Mouse (Mus musculus) heart, postnatal 0 days (tissue): ENCODE results near the gene Nup93. TPM values are rescaled to one million over a fixed set of nuclear protein-coding genes. Genes with fewer than 3 reads are reported as not detected.

Experiments used
- ATAC-seq: fragments of 200-750 bp; cut with Nextera tagmentation; 2 replicates; pipeline ENCODE4 v1.8.0; 2017; ENCODE audit warnings: low read depth, moderate number of reproducible peaks, moderate library complexity; ENCODE audit not compliant: insufficient read depth
- DNase-seq: peaks from one replicate; pipeline ENCODE4 v3.0.0-alpha.2; 2016; ENCODE audit warnings: low spot score
- H3K27ac ChIP-seq: fragments of 300-500 bp; sonication (generic); 2 replicates; pipeline ENCODE4 v1.5.1; 2014; ENCODE audit warnings: low read depth, mild to moderate bottlenecking
- H3K27me3 ChIP-seq: fragments of 300-500 bp; sonication (generic); 2 replicates; pipeline ENCODE4 v1.6.1; 2014; ENCODE audit warnings: low read length, mixed read lengths; ENCODE audit not compliant: control insufficient read depth, insufficient read depth
- H3K36me3 ChIP-seq: fragments of 300-500 bp; sonication (generic); replicated peaks from 2 replicates; pipeline ENCODE4 v1.6.1; 2014; ENCODE audit warnings: low read length, mixed read lengths; ENCODE audit not compliant: control insufficient read depth, insufficient read depth
- H3K4me1 ChIP-seq: fragments of 300-500 bp; sonication (generic); 2 replicates; pipeline ENCODE4 v1.6.1; 2014; ENCODE audit warnings: antibody characterized with exemption; ENCODE audit not compliant: control insufficient read depth, insufficient read depth
- H3K4me2 ChIP-seq: fragments of 300-500 bp; sonication (generic); 2 replicates; pipeline ENCODE4 v1.6.1; 2014; ENCODE audit warnings: low read depth, mild to moderate bottlenecking, low read length, moderate library complexity
- H3K4me3 ChIP-seq: fragments of 300-500 bp; sonication (generic); 2 replicates; pipeline ENCODE4 v1.5.1; 2014; ENCODE audit warnings: low read depth, low read length
- H3K9ac ChIP-seq: fragments of 300-500 bp; sonication (generic); replicated peaks from 2 replicates; pipeline ENCODE4 v1.6.1; 2014; ENCODE audit warnings: low read depth, low read length, mixed read lengths
- H3K9me3 ChIP-seq: fragments of 300-500 bp; sonication (generic); replicated peaks from 2 replicates; pipeline ENCODE4 v1.6.1; 2016; ENCODE audit warnings: low read length; ENCODE audit not compliant: control insufficient read depth
- CTCF ChIP-seq: IDR thresholded peaks from 2 replicates; pipeline ENCODE4 v1.5.1; 2016; ENCODE audit warnings: antibody characterized with exemption, control low read depth, low read depth
- EP300 ChIP-seq: IDR thresholded peaks from 2 replicates; pipeline ENCODE4 v1.6.1; 2016; ENCODE audit warnings: antibody characterized with exemption, low read depth
- WGBS: fragments of 180-500 bp; shearing (Covaris S2); extraction: QIAGEN DNeasy Blood & Tissue Kit; methylation state at CpG from one replicate; pipeline ENCODE4 v1.1.7; 2014; 5-methylcytosine and 5-hydroxymethylcytosine counted together
- polyA plus RNA-seq: library from polyadenylated mRNA; unstranded; fragments of >200 nt; fragmentation: Nextera tagmentation; extraction: Ambion mirVana; gene quantifications from 2 replicates; pipeline ENCODE4 v1.2.1, GENCODE M21; 2015
- total RNA-seq: library from RNA; depleted of rRNA; stranded (reverse); fragments of >200 nt; gene quantifications from 2 replicates; pipeline ENCODE4 v1.2.3, GENCODE M21; 2014; ENCODE audit warnings: low replicate concordance

Gene Nup93
- total and polyA plus RNA-seq, 2 experiments from 2014 or later: 21.9 to 31.4 TPM

DNA sequence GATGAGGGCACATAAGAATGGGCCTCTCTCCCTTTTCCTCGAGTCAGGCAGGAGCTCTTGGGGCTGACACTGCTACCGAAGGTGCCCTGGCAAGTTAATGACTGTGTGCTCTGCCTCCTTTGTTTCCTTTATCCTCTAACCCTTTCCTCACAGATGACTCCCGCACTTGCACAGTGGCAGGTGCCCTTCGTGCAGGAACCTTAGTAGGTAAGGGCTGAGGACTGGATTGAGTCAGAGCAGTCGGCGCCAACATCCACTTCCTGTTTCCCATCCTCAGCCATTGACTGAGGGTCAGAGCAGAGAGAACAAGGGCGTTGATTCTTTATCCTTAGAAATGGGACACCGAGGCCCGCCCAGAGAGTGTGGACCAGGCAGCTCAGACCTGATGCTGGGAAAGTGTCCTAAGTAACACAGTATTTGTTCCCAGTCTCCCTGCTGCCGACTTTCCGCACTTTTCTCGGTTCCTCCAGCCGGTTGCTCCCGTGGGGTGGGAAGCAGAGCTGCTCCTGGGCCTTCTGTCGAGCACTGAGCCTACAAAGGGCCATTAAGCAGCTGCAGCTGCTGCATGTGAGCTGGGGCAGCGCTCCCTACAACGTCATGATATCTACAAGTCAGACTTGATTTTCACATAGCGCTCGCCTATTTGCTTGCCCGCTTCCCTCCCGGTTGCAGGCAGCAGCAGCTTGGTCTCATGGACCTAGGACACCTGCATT lies 26.9 kb upstream of the Nup93 start:
- Histone ChIP-seq H3K9me3 (no peaks in the 10 kb centered on the region), H3K4me1 (peaks cover 24% of the 10 kb centered on the region; the same call in 1 of the 2 replicates), H3K9ac (no peak overlapping the region), H3K36me3 (no peaks in the 10 kb centered on the region), H3K27me3 (peaks cover 23% of the 10 kb centered on the region), H3K4me2 (no peak overlapping the region), H3K27ac (no peak overlapping the region), H3K4me3 (no peak overlapping the region)
- ATAC-seq: no peak
- no peak for TF ChIP-seq EP300
- TF ChIP-seq CTCF: no peak
- DNase-seq: no peak
- WGBS: 57% methylated on average over 21 of the region's 21 CpGs

DNA sequence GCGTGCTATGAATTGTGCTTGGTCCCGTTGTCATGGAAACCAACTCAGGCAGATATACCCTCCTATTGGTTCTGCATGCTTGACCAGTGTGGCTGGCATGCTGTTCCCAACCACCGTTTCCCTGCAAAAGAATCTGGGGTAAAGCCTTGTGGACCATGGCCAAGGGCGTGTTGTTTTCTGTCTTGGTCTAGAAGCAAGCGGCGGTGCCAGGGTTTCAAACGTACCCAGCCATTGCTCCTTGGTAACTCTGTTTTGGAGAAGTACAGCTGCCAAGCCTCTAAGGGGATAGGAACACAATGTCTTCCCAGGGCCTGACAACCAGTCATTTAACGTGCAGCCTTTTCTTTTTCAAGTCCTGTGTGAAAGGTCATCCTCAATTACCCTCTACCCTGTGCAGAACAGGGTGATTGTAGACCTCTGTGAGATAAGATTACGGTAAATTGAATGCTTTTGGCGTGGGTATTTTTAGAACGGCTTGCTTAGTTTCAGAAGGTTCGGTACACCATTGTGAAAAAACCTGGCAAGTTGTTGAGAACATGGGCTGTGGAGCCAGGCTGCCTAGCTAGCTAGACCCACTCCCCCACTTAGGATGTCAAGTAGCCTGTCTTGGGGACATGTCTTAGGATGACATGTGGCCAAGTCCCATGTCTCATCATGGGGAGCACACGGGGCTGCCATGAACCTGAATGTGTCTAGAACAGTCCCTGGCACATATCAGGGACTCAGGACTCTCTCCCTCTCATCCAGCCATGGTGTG lies 24.9 kb upstream of the Nup93 start:
- WGBS: 42% methylated on average over 13 of the region's 13 CpGs
- Histone ChIP-seq H3K9me3 (no peaks in the 10 kb centered on the region), H3K27me3 (peaks cover 16% of the 10 kb centered on the region), H3K36me3 (no peaks in the 10 kb centered on the region), H3K4me2 (no peak overlapping the region), H3K4me3 (no peak overlapping the region), H3K9ac (no peak overlapping the region), H3K4me1 (peaks cover 19% of the 10 kb centered on the region; the same call in 1 of the 2 replicates), H3K27ac (peak overlapping the region; percentile 10; the same call in 1 of the 2 replicates)
- no peak for TF ChIP-seq CTCF
- TF ChIP-seq EP300: no peak
- no peak for DNase-seq
- peak; percentile 19; the same call in 1 of the 2 replicates for ATAC-seq

DNA sequence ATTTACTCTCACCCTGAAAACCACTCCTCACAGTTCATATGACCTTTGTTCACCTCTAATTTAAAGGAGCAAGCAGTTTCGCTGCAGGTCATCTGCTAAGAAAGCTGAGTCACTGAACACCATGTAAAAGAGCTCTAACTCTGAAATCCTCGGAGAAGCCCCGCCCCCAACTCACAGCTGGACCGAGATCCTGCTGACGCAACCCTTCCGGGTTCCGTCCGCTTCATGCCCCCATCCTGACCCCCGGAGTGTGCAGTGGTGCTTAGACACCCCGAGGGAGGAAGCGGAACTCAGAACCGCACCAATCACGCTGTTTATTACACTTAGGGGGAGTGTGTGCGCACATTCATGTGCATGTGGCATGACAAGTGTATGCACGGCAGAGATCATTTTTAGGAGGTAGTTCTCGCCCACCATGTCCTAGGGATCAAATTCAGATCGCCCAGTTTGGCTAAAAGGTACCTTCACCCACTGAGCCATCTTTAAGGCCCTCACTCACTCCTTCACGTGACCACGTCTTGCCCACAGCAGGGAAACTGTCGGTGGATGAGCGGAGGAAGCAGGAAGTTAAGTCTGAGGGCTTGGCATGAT lies 23.2 kb upstream of the Nup93 start:
- H3K36me3 ChIP-seq: no peaks in the 10 kb centered on the region
- peak overlapping the region; percentile 12; the same call in 1 of the 2 replicates for H3K4me3 ChIP-seq
- TF ChIP-seq EP300: no peak
- no peak for TF ChIP-seq CTCF
- no peaks in the 10 kb centered on the region for H3K9me3 ChIP-seq
- 27% methylated on average over 21 of the region's 21 CpGs for WGBS
- 0 out of 2 replicates have a peak, but pooled peaks cover 12% of the 10 kb centered on the region for H3K27me3 ChIP-seq
- peak; percentile 49 for ATAC-seq
- peak overlapping the region; percentile 44 for H3K4me2 ChIP-seq
- peak; percentile 60 for DNase-seq
- H3K9ac ChIP-seq: no peak overlapping the region
- H3K27ac ChIP-seq: no peak overlapping the region
- H3K4me1 ChIP-seq: peaks cover 19% of the 10 kb centered on the region; the same call in 1 of the 2 replicates

DNA sequence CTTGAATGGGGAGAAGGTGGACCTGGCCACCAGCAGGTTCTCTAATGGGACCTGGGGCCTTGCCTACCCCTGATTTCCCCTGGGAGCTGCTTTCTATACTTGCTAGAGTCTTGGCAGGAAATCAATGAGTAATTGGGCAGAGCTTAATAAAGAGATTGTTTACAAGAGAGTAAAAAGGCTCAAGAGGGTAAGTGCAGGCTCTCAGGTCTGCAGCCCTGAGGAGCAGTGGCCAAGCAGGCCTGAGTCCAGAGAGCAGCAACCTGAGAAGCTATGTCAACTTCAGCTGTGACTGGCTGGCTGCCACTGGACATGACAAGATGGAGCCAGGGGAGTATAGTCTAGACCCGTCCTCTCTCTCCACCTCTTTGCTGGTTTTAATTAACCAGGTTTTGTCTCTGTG lies 21.4 kb upstream of the Nup93 start:
- Histone ChIP-seq H3K4me3 (no peak overlapping the region), H3K27ac (no peak overlapping the region), H3K27me3 (0 out of 2 replicates have a peak, but pooled peaks cover 3% of the 10 kb centered on the region), H3K36me3 (no peaks in the 10 kb centered on the region), H3K9ac (no peak overlapping the region), H3K4me2 (no peak overlapping the region), H3K9me3 (no peaks in the 10 kb centered on the region), H3K4me1 (peaks cover 14% of the 10 kb centered on the region; the same call in 1 of the 2 replicates)
- no peak for ATAC-seq
- DNase-seq: no peak
- TF ChIP-seq CTCF (no peak), EP300 (no peak)
- 67% methylated on average over 1 of the region's 1 CpGs for WGBS

DNA sequence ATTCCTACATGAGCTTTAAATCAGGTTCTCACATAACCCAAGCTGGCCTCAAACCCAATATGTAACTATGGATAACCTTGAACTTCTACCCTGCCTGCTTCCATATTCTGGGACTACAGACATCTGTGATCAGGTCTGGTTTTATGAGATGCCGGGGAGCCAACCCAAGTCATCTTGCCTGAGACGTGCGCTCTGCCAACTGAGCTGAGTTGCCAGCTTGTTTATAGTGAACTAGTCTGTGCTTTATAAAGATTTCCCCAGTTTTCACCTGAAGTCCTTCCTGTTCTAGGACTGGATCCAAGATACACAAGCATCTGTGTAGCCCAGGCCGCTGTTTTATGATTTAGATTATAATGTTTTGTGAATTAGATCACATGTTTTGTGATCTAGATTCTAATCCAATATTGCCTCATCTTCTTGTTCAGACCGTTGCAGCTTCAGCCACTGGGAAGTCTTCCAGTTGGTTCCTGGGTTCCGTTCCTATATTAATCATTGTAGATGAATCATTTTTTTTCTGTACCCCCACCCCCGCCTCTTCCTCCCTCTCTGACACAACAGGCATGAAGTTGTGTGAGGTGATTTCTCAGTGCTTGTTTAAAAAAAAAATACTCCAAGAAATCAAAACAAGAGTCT lies 19.7 kb upstream of the Nup93 start:
- Histone ChIP-seq H3K27ac (no peak overlapping the region), H3K4me3 (no peak overlapping the region), H3K36me3 (no peaks in the 10 kb centered on the region), H3K9me3 (no peaks in the 10 kb centered on the region), H3K4me1 (peaks cover 8% of the 10 kb centered on the region; the same call in 1 of the 2 replicates), H3K9ac (no peak overlapping the region), H3K4me2 (no peak overlapping the region), H3K27me3 (0 out of 2 replicates have a peak, but pooled peaks cover 3% of the 10 kb centered on the region)
- TF ChIP-seq CTCF (no peak), EP300 (no peak)
- no peak for ATAC-seq
- no peak for DNase-seq
- 75% methylated on average over 7 of the region's 7 CpGs for WGBS
